ENCODE assay signal across 9 mouse cellular contexts in the genomic region with DNA sequence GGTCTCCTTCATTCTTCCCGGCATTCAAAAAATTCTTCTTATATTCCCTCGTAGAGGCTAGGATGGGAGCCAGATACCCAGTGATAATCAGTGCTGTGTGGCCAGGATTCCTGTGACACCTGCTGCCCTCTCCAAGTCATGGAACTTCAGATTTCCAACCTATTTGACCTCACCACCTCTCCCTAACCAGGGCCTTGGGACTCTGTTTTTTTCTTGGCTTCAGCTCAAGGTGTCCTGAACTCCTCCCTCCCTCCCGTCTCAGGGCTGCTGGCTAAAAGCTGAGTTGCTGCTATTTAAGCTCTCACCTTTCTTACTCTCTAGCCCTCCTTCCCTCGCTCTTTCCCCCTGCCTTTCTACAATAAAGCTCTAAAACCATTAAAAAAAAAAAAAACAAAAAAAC. TPM values are rescaled to one million over a fixed set of nuclear protein-coding genes. Genes with fewer than 3 reads are reported as not detected.
A peak's percentile ranks its signal among the peaks of the same experiment; 100 is the strongest.
DNase-seq lines count a peak whose midpoint lies in the region; ATAC-seq and TF ChIP-seq lines count a peak whose summit lies in the region.
"Had no signal": no experiment of that assay in that cellular context is flagged by ENCODE, and none has a peak within 500 bp of the region (broad histone marks: within the 10 kb centered on the region; RNA-seq: fewer than 3 reads in every experiment).

No protein-coding gene starts in this region.

- H3K9me3 ChIP-seq in heart, embryonic 11.5 days (replicated peaks; ENCODE audit: control insufficient read depth, low read length) = no peaks in the 10 kb centered on the region
- H3K9me3 ChIP-seq in E14TG2a.4 (ENCODE audit: low read length) = no peaks in the 10 kb centered on the region
- no peaks in the 10 kb centered on the region for H3K9me3 ChIP-seq in forebrain, embryonic 16.5 days (ENCODE audit: control insufficient read depth, low read length)
- H3K9me3 ChIP-seq in liver, embryonic 15.5 days (replicated peaks) = no peaks in the 10 kb centered on the region

- intact Hi-C loops in heart, postnatal 14 days (cut with DNase I) = loop anchor here (2.0 kb wide), 1 partner anchor 61 kb away; the partner anchor contains the start of gene Tmem256
- intact Hi-C loops in left cerebral cortex, postnatal 14 days (cut with DNase I) = loop anchor here (5.0 kb wide), 1 partner anchor 53 kb away; the partner anchor contains the start of gene Plscr3

- H3K36me3 ChIP-seq in heart, embryonic 11.5 days (ENCODE audit: control insufficient read depth, insufficient read depth, low read length) = peaks cover 10% of the 10 kb centered on the region
- H3K36me3 ChIP-seq in E14TG2a.4 (ENCODE audit: insufficient read depth, low read length) = peaks cover 18% of the 10 kb centered on the region
- H3K36me3 ChIP-seq in forebrain, embryonic 16.5 days (ENCODE audit: control insufficient read depth, insufficient read depth) = peaks cover 11% of the 10 kb centered on the region
- peaks cover 18% of the 10 kb centered on the region for H3K36me3 ChIP-seq in liver, embryonic 15.5 days (replicated peaks)

- H3K27me3 ChIP-seq in heart, embryonic 11.5 days (ENCODE audit: control insufficient read depth, insufficient read depth, low read length) = no peaks in the 10 kb centered on the region
- H3K27me3 ChIP-seq in E14TG2a.4 (ENCODE audit: insufficient read depth, low read length) = peaks cover 8% of the 10 kb centered on the region; the same call in 1 of the 2 replicates
- H3K27me3 ChIP-seq in forebrain, embryonic 16.5 days (replicated peaks; ENCODE audit: control insufficient read depth, insufficient read depth, low read length) = no peaks in the 10 kb centered on the region
- peaks cover 25% of the 10 kb centered on the region for H3K27me3 ChIP-seq in liver, embryonic 15.5 days
- H3K27me3 ChIP-seq: CH12.LX had no signal

- WGBS in heart, embryonic 11.5 days (ENCODE audit: insufficient replicate concordance) = 26% methylated on average over 4 of the region's 4 CpGs
- 13% methylated on average over 4 of the region's 4 CpGs for WGBS in forebrain, embryonic 16.5 days
- WGBS in liver, embryonic 15.5 days (ENCODE audit: insufficient replicate concordance) = 47% methylated on average over 4 of the region's 4 CpGs

- peak overlapping the region; percentile 88 for H3K9ac ChIP-seq in heart, embryonic 11.5 days (ENCODE audit: low read depth, low read length)
- peak overlapping the region; percentile 92 for H3K9ac ChIP-seq in forebrain, embryonic 16.5 days (replicated peaks; ENCODE audit: low read depth, low read length)
- H3K9ac ChIP-seq in liver, embryonic 15.5 days = no peak overlapping the region

- H3K27ac ChIP-seq in heart, embryonic 11.5 days (ENCODE audit: low read depth, low read length) = no peak overlapping the region
- peak overlapping the region; percentile 98 for H3K27ac ChIP-seq in forebrain, embryonic 16.5 days (ENCODE audit: low read length)
- H3K27ac ChIP-seq in liver, embryonic 15.5 days (replicated peaks) = no peak overlapping the region

- DNase-seq in heart, postnatal 14 days = no peak
- DNase-seq in left cerebral cortex, postnatal 14 days (ENCODE audit: low spot score in 2 of 2) = no peak
- DNase-seq in layer of hippocampus, postnatal 36 days = no peak
- DNase-seq in natural killer cell, adult 2 months (ENCODE audit: low spot score in 2 of 2) = no peak

- peaks cover 27% of the 10 kb centered on the region for H3K4me1 ChIP-seq in heart, embryonic 11.5 days (ENCODE audit: control insufficient read depth, insufficient read depth, low read length)
- H3K4me1 ChIP-seq in E14TG2a.4 (replicated peaks; ENCODE audit: low read depth, low read length) = peaks cover 66% of the 10 kb centered on the region
- H3K4me1 ChIP-seq in forebrain, embryonic 16.5 days (replicated peaks; ENCODE audit: control insufficient read depth, insufficient read depth, low read length) = peaks cover 31% of the 10 kb centered on the region
- peaks cover 54% of the 10 kb centered on the region for H3K4me1 ChIP-seq in liver, embryonic 15.5 days (replicated peaks)

- H3K4me2 ChIP-seq in heart, embryonic 11.5 days = peak overlapping the region; percentile 93
- H3K4me2 ChIP-seq in forebrain, embryonic 16.5 days (ENCODE audit: low read length) = peak overlapping the region; percentile 92
- H3K4me2 ChIP-seq in liver, embryonic 15.5 days = peak overlapping the region; percentile 98

- peak overlapping the region; percentile 96; the same call in 1 of the 2 replicates for H3K4me3 ChIP-seq in heart, embryonic 11.5 days (ENCODE audit: low read depth, low read length)
- peak overlapping the region; percentile 93 for H3K4me3 ChIP-seq in E14TG2a.4 (replicated peaks; ENCODE audit: low read length)
- H3K4me3 ChIP-seq in forebrain, embryonic 16.5 days (replicated peaks; ENCODE audit: low read length) = peak overlapping the region; percentile 78
- H3K4me3 ChIP-seq in liver, embryonic 15.5 days (replicated peaks) = no peak overlapping the region

- no peak for ATAC-seq in heart, embryonic 11.5 days (replicated peaks; ENCODE audit: insufficient number of reproducible peaks, low FRiP score, low TSS enrichment)
- ATAC-seq in forebrain, embryonic 16.5 days = no peak
- no peak for ATAC-seq in liver, embryonic 15.5 days (ENCODE audit: insufficient read depth)

- TF ChIP-seq CTCF in E14TG2a.4 (conservative IDR thresholded peaks at IDR 0.05; ENCODE audit: low read length) = no peak

RNA-seq across cellular contexts. Expression of gene 2810408A11Rik, which starts 0.9 kb away (rescaled TPM):
- 5.3 and 5.8 TPM in 2 replicates for polyA plus RNA-seq in heart, embryonic 11.5 days (2014; fragmentation: Nextera tagmentation; extraction: Ambion mirVana)
- total RNA-seq in heart, postnatal 14 days (2021) = 1 to 10 TPM in 1 of 2 experiments, under 1 TPM in 1; 0.95 to 1.1 TPM
- 16.4 and 18.5 TPM in 2 replicates for polyA plus RNA-seq in forebrain, embryonic 16.5 days (2015; fragmentation: Nextera tagmentation; extraction: Ambion mirVana)
- 0.89 and 1.0 TPM in 2 replicates for polyA plus RNA-seq in liver, embryonic 15.5 days (2015; fragmentation: Nextera tagmentation; extraction: Ambion mirVana)
- total RNA-seq in left cerebral cortex, postnatal 14 days (2021) = under 1 TPM in 1 of 2 experiments, not detected in 1; 0.38 TPM
- total RNA-seq in layer of hippocampus, postnatal 36 days (2021) = under 1 TPM; 0.46 to 0.95 TPM

RNA-seq across cellular contexts. Expression of gene Neurl4, which starts 1.0 kb away (rescaled TPM):
- 9.3 and 10.8 TPM in 2 replicates for polyA plus RNA-seq in heart, embryonic 11.5 days (2014; fragmentation: Nextera tagmentation; extraction: Ambion mirVana)
- 10 to 100 TPM; 43.5 to 45.8 TPM for total RNA-seq in heart, postnatal 14 days (2021)
- 19.0 and 21.5 TPM in 2 replicates for polyA plus RNA-seq in forebrain, embryonic 16.5 days (2015; fragmentation: Nextera tagmentation; extraction: Ambion mirVana)
- polyA plus RNA-seq in liver, embryonic 15.5 days (2015; fragmentation: Nextera tagmentation; extraction: Ambion mirVana) = 2.7 and 3.1 TPM in 2 replicates
- total RNA-seq in left cerebral cortex, postnatal 14 days (2021) = 100 to 1,000 TPM; 121 to 125 TPM
- 100 to 1,000 TPM; 117 to 118 TPM for total RNA-seq in layer of hippocampus, postnatal 36 days (2021)

RNA-seq across cellular contexts. Expression of gene Acap1, which starts 4.5 kb away (rescaled TPM):
- 7.2 and 8.1 TPM in 2 replicates for polyA plus RNA-seq in heart, embryonic 11.5 days (2014; fragmentation: Nextera tagmentation; extraction: Ambion mirVana)
- 1 to 10 TPM; 2.3 to 6.8 TPM for total RNA-seq in heart, postnatal 14 days (2021)
- 0.48 and 0.49 TPM in 2 replicates for polyA plus RNA-seq in forebrain, embryonic 16.5 days (2015; fragmentation: Nextera tagmentation; extraction: Ambion mirVana)
- polyA plus RNA-seq in liver, embryonic 15.5 days (2015; fragmentation: Nextera tagmentation; extraction: Ambion mirVana) = 5.9 and 7.2 TPM in 2 replicates
- not detected for total RNA-seq in left cerebral cortex, postnatal 14 days (2021)
- not detected for total RNA-seq in layer of hippocampus, postnatal 36 days (2021)

RNA-seq across cellular contexts. Expression of gene Gps2, which starts 13.8 kb away (rescaled TPM):
- 53.2 and 62.2 TPM in 2 replicates for polyA plus RNA-seq in heart, embryonic 11.5 days (2014; fragmentation: Nextera tagmentation; extraction: Ambion mirVana)
- 10 to 100 TPM; 28.8 to 30.6 TPM for total RNA-seq in heart, postnatal 14 days (2021)
- 81.2 and 91.8 TPM in 2 replicates for polyA plus RNA-seq in forebrain, embryonic 16.5 days (2015; fragmentation: Nextera tagmentation; extraction: Ambion mirVana)
- polyA plus RNA-seq in liver, embryonic 15.5 days (2015; fragmentation: Nextera tagmentation; extraction: Ambion mirVana) = 90.6 and 98.4 TPM in 2 replicates
- 10 to 100 TPM; 24.9 to 26.0 TPM for total RNA-seq in left cerebral cortex, postnatal 14 days (2021)
- 10 to 100 TPM; 31.9 to 38.2 TPM for total RNA-seq in layer of hippocampus, postnatal 36 days (2021)

RNA-seq across cellular contexts. Expression of gene Kctd11, which starts 18.7 kb away (rescaled TPM):
- polyA plus RNA-seq in heart, embryonic 11.5 days (2014; fragmentation: Nextera tagmentation; extraction: Ambion mirVana) = 3.3 and 3.8 TPM in 2 replicates
- 1 to 10 TPM; 3.1 to 3.8 TPM for total RNA-seq in heart, postnatal 14 days (2021)
- 1.3 and 1.9 TPM in 2 replicates for polyA plus RNA-seq in forebrain, embryonic 16.5 days (2015; fragmentation: Nextera tagmentation; extraction: Ambion mirVana)
- 1.2 and 1.4 TPM in 2 replicates for polyA plus RNA-seq in liver, embryonic 15.5 days (2015; fragmentation: Nextera tagmentation; extraction: Ambion mirVana)
- 1 to 10 TPM in 1 of 2 experiments, under 1 TPM in 1; 0.86 to 1.4 TPM for total RNA-seq in left cerebral cortex, postnatal 14 days (2021)
- total RNA-seq in layer of hippocampus, postnatal 36 days (2021) = 1 to 10 TPM; 1.1 TPM
